Mouse (Mus musculus): ENCODE data around the gene Irak3. TPM values are rescaled to one million over a fixed set of nuclear protein-coding genes. Genes with fewer than 3 reads are reported as not detected.

Gene Irak3
- total RNA-seq, 2 experiments from 2014 or later, result 3.4 TPM

DNA sequence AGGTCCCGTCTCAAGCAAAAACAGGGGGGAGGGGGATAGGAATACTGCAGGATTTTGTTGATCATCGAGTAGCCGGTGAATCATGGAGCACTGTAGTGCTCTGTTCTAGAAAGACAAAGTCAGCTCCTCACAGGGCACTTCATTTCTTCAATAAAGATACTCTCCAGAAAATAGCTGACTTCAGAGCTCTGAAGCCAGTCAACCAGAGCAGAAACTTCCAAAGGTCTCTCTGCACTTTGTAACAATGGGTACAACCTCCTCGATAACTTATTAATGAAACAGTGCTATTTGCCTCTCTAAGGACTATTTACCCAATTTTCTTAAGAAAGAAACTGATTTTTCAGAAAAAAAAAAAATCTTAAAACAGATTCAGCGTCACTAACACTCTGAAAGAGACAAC, 106.2 kb downstream of the Irak3 start:
- no peak for DNase-seq

- DNase-seq, result no peak
Observed at GRCm38 (mm10) chr10:120095136-120095535, 106.8 kb downstream of the Irak3 start.

DNA sequence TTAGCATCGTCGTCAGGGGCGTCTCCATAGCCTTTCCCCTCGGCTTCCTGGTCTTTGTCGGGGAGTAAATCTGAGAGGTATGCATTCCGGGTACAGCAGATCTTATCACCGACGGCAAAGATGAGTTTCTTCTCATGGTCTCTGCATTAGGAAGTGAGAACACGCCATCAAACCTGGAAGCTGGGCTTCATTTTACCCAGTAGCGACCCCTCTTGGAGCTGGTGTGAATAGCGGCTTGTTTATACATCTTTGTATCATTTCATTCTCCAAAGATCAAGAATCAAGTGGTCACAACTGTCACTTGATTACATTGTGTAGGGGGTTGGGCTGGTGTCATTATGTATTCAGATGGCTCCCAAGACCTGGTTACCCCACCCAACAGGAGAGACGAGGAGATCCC, 109.4 kb downstream of the Irak3 start:
- DNase-seq, result no peak

Other genes starting within 250 kb of the Irak3 start
- 1 to 10 TPM; 7.2 to 7.5 TPM for gene Helb, start 89.1 kb downstream of the Irak3 start, total RNA-seq (2021)
- gene Tmbim4, start 540 bp downstream of the Irak3 start, total RNA-seq (2021), result 10 to 100 TPM; 65.2 to 67.7 TPM
- 10 to 100 TPM; 14.1 to 14.7 TPM for gene Llph, start 24.9 kb upstream of the Irak3 start, total RNA-seq (2021)

Data from gastrocnemius, postnatal 10 days (tissue).